Mouse (Mus musculus) mesoderm, embryonic 11.5 days (tissue): Measurements from ENCODE around the gene S100a6.

Experiments
- DNase-seq: peaks from one replicate; pipeline ENCODE4 v3.0.0-alpha.2; 2012; ENCODE audit warnings: low read depth, low spot score

S100a6 gene

DNA sequence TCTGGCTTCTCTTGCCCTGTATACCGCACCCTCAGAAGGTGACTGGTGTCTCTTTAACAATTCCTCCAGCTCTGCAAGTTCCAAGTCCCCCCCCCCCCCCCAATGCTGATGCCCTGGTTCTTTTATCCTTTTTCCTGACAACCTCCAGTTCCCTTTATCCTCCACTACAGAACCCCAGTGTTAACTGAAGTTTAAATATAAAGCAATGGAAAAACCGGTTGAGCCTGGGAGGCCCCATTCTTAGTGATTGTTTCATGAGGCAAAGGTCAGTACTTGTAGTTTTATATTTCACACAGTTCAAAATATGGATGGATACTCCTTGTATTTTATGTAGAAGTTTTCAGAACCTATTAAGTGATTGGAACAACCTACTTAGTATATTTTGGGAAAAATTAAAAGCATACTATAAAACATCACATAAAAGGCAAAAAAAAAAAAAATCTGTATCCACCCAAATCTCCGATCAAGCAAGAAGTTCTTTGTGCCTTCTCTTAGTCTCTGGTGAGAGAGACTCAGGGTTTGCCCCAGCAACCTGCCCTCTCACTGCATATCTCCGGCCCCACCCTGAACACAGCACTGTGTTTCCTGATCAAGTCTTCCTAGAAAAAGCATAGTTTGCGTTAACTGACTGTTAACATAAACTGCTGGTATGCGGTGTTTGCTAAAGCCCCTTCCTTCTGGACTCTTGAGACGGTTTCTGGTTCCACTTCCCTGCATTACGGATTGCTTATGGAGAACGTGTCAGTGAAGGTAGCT lies 13.8 kb downstream of the S100a6 start:
- no peak for DNase-seq

- no peak for DNase-seq
Observed at GRCm38 (mm10) chr3:90627366-90627765, 14.7 kb downstream of the S100a6 start.

- DNase-seq: no peak
Observed at GRCm38 (mm10) chr3:90627807-90628206, 15.1 kb downstream of the S100a6 start.

DNA sequence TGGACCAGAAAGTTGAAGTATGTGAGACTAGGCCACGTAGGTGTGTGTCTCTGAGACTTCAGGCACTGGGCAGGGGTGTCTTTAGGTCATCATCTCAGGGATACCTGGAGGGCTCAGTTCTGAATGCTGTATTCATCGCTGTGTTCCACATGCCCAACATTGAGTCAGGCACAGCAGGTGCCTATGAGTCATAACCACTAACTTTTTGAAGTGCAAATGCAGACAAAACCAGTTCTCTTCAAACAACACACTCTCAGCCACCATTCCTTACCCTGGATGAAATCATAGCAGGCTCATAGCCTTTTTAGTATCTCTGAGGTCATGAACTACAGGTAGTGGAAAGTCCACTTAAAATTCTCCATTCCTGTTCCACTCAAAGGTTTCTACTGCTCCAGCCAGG lies 16.6 kb downstream of the S100a6 start:
- DNase-seq: no peak

GRCm38 (mm10) chr3:90631984-90632383 lies 19.3 kb downstream of the S100a6 start:
- no peak for DNase-seq

DNA sequence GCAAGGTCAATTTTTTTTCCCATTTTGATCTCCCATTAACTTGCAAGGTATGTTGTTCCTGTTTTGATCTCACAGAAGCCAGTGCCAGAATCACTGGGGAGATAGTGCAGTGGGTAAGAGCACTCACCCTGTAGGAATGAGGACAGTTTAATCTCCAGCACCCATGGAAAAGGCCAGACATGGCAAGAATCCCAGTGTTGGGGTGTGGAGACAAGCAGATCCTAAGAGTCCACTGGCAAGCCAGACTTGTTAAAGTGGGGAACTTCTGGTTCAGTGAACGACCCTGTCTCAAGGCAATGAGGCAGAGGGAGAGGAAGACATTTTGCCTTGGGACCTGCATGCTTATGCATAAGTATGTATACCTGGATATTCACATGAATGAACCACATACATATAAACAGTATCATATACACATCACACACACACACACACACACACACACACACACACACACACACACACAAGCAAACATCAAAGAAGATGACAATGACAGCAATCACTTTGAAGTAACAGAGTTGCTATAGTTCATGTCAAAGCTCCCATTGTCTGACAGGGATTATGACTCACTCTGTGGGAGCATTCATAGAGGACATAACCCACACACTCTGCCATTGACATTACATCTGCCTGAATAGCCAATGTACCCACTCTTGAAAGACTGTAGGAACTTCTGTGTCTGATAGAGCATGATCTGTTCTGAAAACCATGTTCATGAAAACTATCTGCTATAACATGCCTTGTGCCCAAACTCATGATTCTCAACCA lies 26.0 kb downstream of the S100a6 start:
- no peak for DNase-seq

DNA sequence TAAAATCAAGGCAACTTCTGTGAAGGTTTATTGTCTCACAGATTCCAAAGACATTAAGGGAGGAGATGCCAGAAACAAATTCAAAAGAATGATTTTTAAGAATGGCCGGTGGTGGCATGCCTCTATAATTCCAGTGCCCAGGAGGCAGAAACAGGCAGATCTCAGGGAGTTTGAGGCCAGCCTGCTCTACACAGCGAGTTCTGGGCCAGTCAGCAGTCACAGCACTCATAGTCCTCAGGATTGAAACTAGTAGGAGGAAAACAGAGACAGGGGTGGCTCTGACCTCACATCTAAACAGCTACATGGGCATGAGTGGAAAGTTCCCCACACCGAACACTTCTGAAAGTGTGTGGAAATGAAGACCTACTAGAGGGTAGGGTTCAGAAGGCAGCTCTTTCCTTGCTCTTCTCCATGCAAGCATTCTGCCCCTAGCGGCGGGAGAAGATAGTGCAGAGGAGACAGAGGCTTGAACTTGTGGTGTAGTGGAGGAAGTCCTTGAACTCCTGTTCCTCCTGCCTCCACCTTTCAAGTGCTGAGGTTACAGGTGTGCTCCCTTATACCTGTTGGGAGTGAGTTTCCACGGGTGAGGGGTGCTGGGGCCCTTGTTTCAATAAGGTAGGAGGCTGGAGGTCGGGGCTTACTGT lies 27.0 kb downstream of the S100a6 start:
- peak; percentile 26 for DNase-seq

GRCm38 (mm10) chr3:90640981-90641380 lies 28.3 kb downstream of the S100a6 start:
- DNase-seq: no peak

GRCm38 (mm10) chr3:90644220-90644619 lies 31.5 kb downstream of the S100a6 start:
- DNase-seq: peak; percentile 25

GRCm38 (mm10) chr3:90647291-90647690 lies 34.6 kb downstream of the S100a6 start:
- no peak for DNase-seq

- no peak for DNase-seq
Observed at GRCm38 (mm10) chr3:90648981-90649380, 36.3 kb downstream of the S100a6 start.

GRCm38 (mm10) chr3:90649832-90650231 lies 37.1 kb downstream of the S100a6 start:
- DNase-seq: no peak

DNA sequence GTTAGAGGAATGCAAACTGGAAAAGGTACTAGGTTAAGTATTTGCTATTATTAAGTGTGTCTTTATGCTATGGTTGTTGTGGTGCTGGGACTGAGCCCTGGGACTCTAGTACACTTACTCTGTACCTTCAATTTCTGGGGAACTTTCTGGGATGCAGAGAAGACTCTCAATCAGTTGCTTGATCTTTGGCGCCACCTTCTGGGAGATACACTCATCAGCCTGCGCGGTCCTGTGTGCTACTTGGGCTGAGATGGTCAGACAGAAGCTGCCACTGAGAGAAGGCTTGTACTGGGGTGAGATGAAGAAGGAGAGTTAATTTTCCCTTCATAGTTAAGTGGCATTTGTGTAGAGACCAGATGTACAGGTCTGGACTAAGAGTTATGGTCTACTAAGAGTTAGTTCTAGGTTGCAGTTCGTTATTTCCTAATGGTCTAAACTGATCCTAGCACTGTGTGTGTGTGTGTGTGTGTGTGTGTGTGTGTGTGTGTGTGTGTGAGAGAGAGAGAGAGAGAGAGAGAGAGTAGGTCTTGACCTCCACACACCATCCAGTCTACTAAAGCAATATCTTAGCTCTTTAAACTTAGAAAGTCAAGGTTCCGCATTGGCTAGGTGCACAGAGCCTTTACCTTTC lies 40.3 kb downstream of the S100a6 start:
- peak; percentile 79 for DNase-seq

DNA sequence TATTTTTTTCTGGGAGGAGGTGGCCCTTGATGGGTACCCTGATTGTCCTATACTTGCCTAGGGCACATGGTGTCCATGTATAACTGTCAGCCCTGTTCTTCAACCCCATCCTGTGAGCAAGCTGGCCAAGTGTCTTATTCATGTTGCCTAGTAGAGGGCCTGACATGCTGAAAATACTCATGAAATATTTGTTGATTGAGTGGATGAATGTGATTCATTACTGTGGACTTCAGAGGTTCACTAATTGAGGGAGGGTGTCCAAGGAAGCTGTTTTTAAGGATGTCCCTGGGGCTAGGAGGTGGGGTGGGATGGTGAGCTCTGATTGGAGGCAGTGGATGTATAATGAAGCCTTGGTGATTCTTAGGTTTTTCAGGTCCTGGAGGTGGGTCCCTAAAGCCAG lies 41.0 kb downstream of the S100a6 start, which contains the start of gene S100a7a:
Gene S100a7a (plus strand): TSS at position 301 of the 400 bp plus-strand sequence.
- DNase-seq: no peak

GRCm38 (mm10) chr3:90657405-90657804 lies 44.7 kb downstream of the S100a6 start:
- DNase-seq: no peak

GRCm38 (mm10) chr3:90659364-90660044 lies 46.8 kb downstream of the S100a6 start:
- DNase-seq: no peak

DNA sequence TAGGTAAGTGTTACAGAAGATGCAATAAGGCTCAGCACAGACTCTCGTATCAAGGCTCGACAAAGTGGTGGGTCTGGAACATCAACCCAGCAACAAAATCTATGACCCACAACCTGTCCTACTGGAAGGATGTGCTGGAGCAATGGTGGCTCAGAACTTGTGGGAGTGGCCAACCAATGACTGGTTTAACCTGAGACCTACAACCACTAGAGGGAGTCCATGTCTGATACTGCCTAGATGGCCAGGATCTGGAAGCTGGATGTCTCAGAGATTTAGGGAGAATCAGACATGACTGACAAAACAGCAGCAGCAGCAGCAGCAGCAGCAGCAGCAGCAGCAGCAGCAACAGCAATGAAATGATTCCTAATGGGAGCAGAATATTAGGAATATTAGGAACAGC lies 51.5 kb downstream of the S100a6 start:
- DNase-seq: no peak

- DNase-seq: no peak
Observed at GRCm38 (mm10) chr3:90668846-90669245, 56.2 kb downstream of the S100a6 start, which contains the start of gene S100a8. Gene S100a8, plus strand, starts transcription at chr3:90668978.
